Mouse (Mus musculus) CH12.LX (cell line): ENCODE data around the gene Plekhh3. TPM values are rescaled to one million over a fixed set of nuclear protein-coding genes. Genes with fewer than 3 reads are reported as not detected.

Source experiments
- DNase-seq: peaks from one replicate; pipeline ENCODE4 v3.0.0-alpha.2; 2013; ENCODE audit errors: extremely low read depth
- H3K27ac ChIP-seq: 2 replicates; pipeline ENCODE4 v1.5.1; 2012; ENCODE audit warnings: low read depth, mild to moderate bottlenecking, control low read depth, moderate library complexity; ENCODE audit not compliant: insufficient read depth
- H3K27me3 ChIP-seq: replicated peaks from 2 replicates; pipeline ENCODE3; 2012; ENCODE audit warnings: inconsistent platforms
- H3K36me3 ChIP-seq, 2 experiments: replicated peaks in 1 of 2; 2 replicates each; pipeline versions ENCODE3 to v1.6.1; 2012; ENCODE audit warnings: inconsistent platforms in 1 of 2, low read length in 1 of 2, mild to moderate bottlenecking in 1 of 2, mixed read lengths in 1 of 2, moderate library complexity in 1 of 2; ENCODE audit not compliant: control insufficient read depth in 1 of 2, insufficient read depth in 1 of 2
- H3K4me1 ChIP-seq, 2 experiments: 2 replicates each; pipeline ENCODE4 v1.6.1; 2012; ENCODE audit warnings: inconsistent platforms in 1 of 2, moderate library complexity in 1 of 2; ENCODE audit not compliant: insufficient read depth in 2 of 2, control insufficient read depth in 1 of 2
- H3K4me2 ChIP-seq: 2 replicates; pipeline ENCODE4 v1.6.1; 2012; ENCODE audit warnings: low read depth, mild to moderate bottlenecking, control low read depth; ENCODE audit not compliant: poor library complexity, insufficient read depth, severe bottlenecking
- H3K4me3 ChIP-seq, 3 experiments: fragments of 150-350 bp in 1 of 3; sonication (generic) in 1 of 3; replicated peaks in 1 of 3; 2 replicates each; pipeline versions ENCODE3 to v1.5.1; 2011 to 2012; ENCODE audit warnings: low read depth in 2 of 3, low read length in 2 of 3, mild to moderate bottlenecking in 2 of 3, moderate library complexity in 2 of 3, control low read depth in 1 of 3, improper control_type of control experiment in 1 of 3, inconsistent platforms in 1 of 3, mixed read lengths in 1 of 3; ENCODE audit not compliant: poor library complexity in 1 of 3
- H3K79me2 ChIP-seq: replicated peaks from 2 replicates; pipeline ENCODE4 v1.6.1; 2012; ENCODE audit warnings: mild to moderate bottlenecking, moderate library complexity; ENCODE audit not compliant: control insufficient read depth, poor library complexity, insufficient read depth, severe bottlenecking; ENCODE audit errors: extremely low read depth
- H3K9ac ChIP-seq: 2 replicates; pipeline ENCODE4 v1.6.1; 2012; ENCODE audit warnings: low read depth, mild to moderate bottlenecking, control low read depth, moderate library complexity; ENCODE audit not compliant: insufficient read depth
- H3K9me3 ChIP-seq: replicated peaks from 2 replicates; pipeline ENCODE3; 2012; ENCODE audit warnings: low read length, inconsistent platforms, mixed read lengths
- BHLHE40 ChIP-seq: IDR thresholded peaks from 2 replicates; pipeline ENCODE4 v1.6.1; 2011; ENCODE audit warnings: mild to moderate bottlenecking, low read depth, low read length, improper control_type of control experiment
- CHD1 ChIP-seq: IDR thresholded peaks from 2 replicates; pipeline ENCODE4 v1.6.1; 2012; ENCODE audit warnings: low read depth, low read length, improper control_type of control experiment, inconsistent platforms
- CHD2 ChIP-seq: IDR thresholded peaks from 2 replicates; pipeline ENCODE4 v1.6.1; 2011; ENCODE audit warnings: low read length, improper control_type of control experiment
- CTCF ChIP-seq, 2 experiments: IDR thresholded peaks in 1 of 2; conservative IDR thresholded peaks in 1 of 2; 2 replicates each; pipeline ENCODE4 v1.5.1; 2011 to 2012; ENCODE audit warnings: low read depth in 2 of 2, low read length in 2 of 2, improper control_type of control experiment in 1 of 2, inconsistent platforms in 1 of 2, mild to moderate bottlenecking in 1 of 2, moderate library complexity in 1 of 2
- E2F4 ChIP-seq: IDR thresholded peaks from 2 replicates; pipeline ENCODE4 v1.6.1; 2011; ENCODE audit warnings: low read depth, low read length, improper control_type of control experiment; ENCODE audit not compliant: insufficient replicate concordance
- EP300 ChIP-seq: IDR thresholded peaks from 2 replicates; pipeline ENCODE4 v1.6.1; 2011; ENCODE audit warnings: low read length, improper control_type of control experiment
- ETS1 ChIP-seq: conservative IDR thresholded peaks from 2 replicates; pipeline ENCODE4 v1.6.1; 2012; ENCODE audit warnings: low read depth, mild to moderate bottlenecking, inconsistent platforms, low read length, improper control_type of control experiment, moderate library complexity
- IRF4 ChIP-seq: IDR thresholded peaks from 2 replicates; pipeline ENCODE4 v1.6.1; 2014; ENCODE audit warnings: low read depth, mild to moderate bottlenecking, inconsistent platforms, low read length, improper control_type of control experiment
- JUN ChIP-seq: IDR thresholded peaks from 2 replicates; pipeline ENCODE4 v1.6.1; 2011; ENCODE audit warnings: low read depth, mild to moderate bottlenecking, low read length, improper control_type of control experiment, moderate library complexity; ENCODE audit not compliant: insufficient read depth
- JUND ChIP-seq: conservative IDR thresholded peaks from 2 replicates; pipeline ENCODE4 v1.6.1; 2011; ENCODE audit warnings: low read depth, low read length, improper control_type of control experiment
- KAT2A ChIP-seq: IDR thresholded peaks from 2 replicates; pipeline ENCODE4 v1.6.1; 2012; ENCODE audit warnings: low read length, improper control_type of control experiment, inconsistent platforms; ENCODE audit not compliant: insufficient replicate concordance
- MAFK ChIP-seq: IDR thresholded peaks from 2 replicates; pipeline ENCODE4 v1.6.1; 2011; ENCODE audit warnings: low read length, improper control_type of control experiment; ENCODE audit not compliant: insufficient replicate concordance
- MAX ChIP-seq: IDR thresholded peaks from 2 replicates; pipeline ENCODE4 v1.6.1; 2011; ENCODE audit warnings: low read length, improper control_type of control experiment
- MAZ ChIP-seq: IDR thresholded peaks from 2 replicates; pipeline ENCODE4 v1.6.1; 2012; ENCODE audit warnings: low read depth, mild to moderate bottlenecking, inconsistent platforms, low read length, improper control_type of control experiment, moderate library complexity
- MEF2A ChIP-seq: IDR thresholded peaks from 2 replicates; pipeline ENCODE4 v1.6.1; 2014; ENCODE audit warnings: low read depth, mild to moderate bottlenecking, inconsistent platforms, low read length, improper control_type of control experiment, borderline replicate concordance
- MXI1 ChIP-seq: IDR thresholded peaks from 2 replicates; pipeline ENCODE4 v1.6.1; 2011; ENCODE audit warnings: mild to moderate bottlenecking, low read depth, low read length, improper control_type of control experiment
- MYC ChIP-seq: IDR thresholded peaks from 2 replicates; pipeline ENCODE4 v1.6.1; 2011; ENCODE audit warnings: low read depth, mild to moderate bottlenecking, improper control_type of control experiment, low read length
- NELFE ChIP-seq: IDR thresholded peaks from 2 replicates; pipeline ENCODE4 v1.6.1; 2011; ENCODE audit warnings: low read depth, low read length, improper control_type of control experiment
- NRF1 ChIP-seq: IDR thresholded peaks from 2 replicates; pipeline ENCODE4 v1.6.1; 2014; ENCODE audit warnings: low read depth, mild to moderate bottlenecking, inconsistent platforms, low read length, improper control_type of control experiment, moderate library complexity
- POLR2A ChIP-seq: IDR thresholded peaks from 2 replicates; pipeline ENCODE4 v1.6.1; 2011; ENCODE audit warnings: low read depth, mild to moderate bottlenecking, improper control_type of control experiment, low read length
- RAD21 ChIP-seq: IDR thresholded peaks from 2 replicates; pipeline ENCODE4 v1.6.1; 2011; ENCODE audit warnings: low read depth, mild to moderate bottlenecking, low read length, improper control_type of control experiment, moderate library complexity
- SIN3A ChIP-seq: IDR thresholded peaks from 2 replicates; pipeline ENCODE4 v1.6.1; 2012; ENCODE audit warnings: low read length, improper control_type of control experiment, inconsistent platforms
- SMC3 ChIP-seq: IDR thresholded peaks from 2 replicates; pipeline ENCODE4 v1.6.1; 2011; ENCODE audit warnings: low read depth, low read length, improper control_type of control experiment
- TBP ChIP-seq: conservative IDR thresholded peaks from 2 replicates; pipeline ENCODE4 v1.6.1; 2011; ENCODE audit warnings: low read depth, low read length, improper control_type of control experiment
- TCF12 ChIP-seq: IDR thresholded peaks from 2 replicates; pipeline ENCODE4 v1.6.1; 2014; ENCODE audit warnings: low read depth, mild to moderate bottlenecking, inconsistent platforms, low read length, improper control_type of control experiment
- UBTF ChIP-seq: IDR thresholded peaks from 2 replicates; pipeline ENCODE4 v1.6.1; 2012; ENCODE audit warnings: low read depth, mild to moderate bottlenecking, inconsistent platforms, low read length, improper control_type of control experiment, moderate library complexity
- USF1 ChIP-seq: IDR thresholded peaks from 2 replicates; pipeline ENCODE4 v1.6.1; 2014; ENCODE audit warnings: low read depth, mild to moderate bottlenecking, inconsistent platforms, low read length, improper control_type of control experiment
- ZC3H11A ChIP-seq: IDR thresholded peaks from 2 replicates; pipeline ENCODE4 v1.6.1; 2012; ENCODE audit warnings: low read depth, mild to moderate bottlenecking, inconsistent platforms, low read length, improper control_type of control experiment
- ZKSCAN1 ChIP-seq: IDR thresholded peaks from 2 replicates; pipeline ENCODE4 v1.6.1; 2012; ENCODE audit warnings: low read depth, inconsistent platforms, low read length, improper control_type of control experiment, borderline replicate concordance
- ZMIZ1 ChIP-seq: IDR thresholded peaks from 2 replicates; pipeline ENCODE4 v1.6.1; 2012; ENCODE audit warnings: low read depth, mild to moderate bottlenecking, inconsistent platforms, low read length, improper control_type of control experiment
- ZNF384 ChIP-seq: IDR thresholded peaks from 2 replicates; pipeline ENCODE4 v1.6.1; 2012; ENCODE audit warnings: low read depth, low read length, improper control_type of control experiment, inconsistent platforms
- dilution Hi-C: fragments of 300-500 bp; cut with MboI; formaldehyde crosslinking; loops from 2 replicates; pipeline ENCODE4 v1.14.3; 2020; ENCODE audit warnings: low sequenced_read_pairs; ENCODE audit not compliant: extremely low pct_unique_long_range_greater_than_20kb, extremely low pct_ligation_motif_present
- in situ Hi-C: fragments of 300-500 bp; cut with MboI; formaldehyde crosslinking; loops from 3 replicates; pipeline ENCODE4 v1.14.3; 2019; ENCODE audit warnings: low sequenced_read_pairs, low pct_ligation_motif_present, low pct_unique_long_range_greater_than_20kb, mixed read lengths
- polyA plus RNA-seq: library from polyadenylated mRNA; unstranded; fragments of >175 nt; gene quantifications from 2 replicates; pipeline ENCODE4 v1.2.1, GENCODE M21; 2012; ENCODE audit warnings: low read depth; ENCODE audit not compliant: insufficient read length
- total RNA-seq, 2 experiments: library from RNA; depleted of rRNA; stranded (reverse); fragments of 300-350 nt in 1 of 2; fragments of >200 nt in 1 of 2; gene quantifications; 2 replicates each; pipeline ENCODE4 v1.2.3; 2012 to 2014

The Plekhh3 gene
- total and polyA plus RNA-seq, 3 experiments: 2.9 to 20.3 (median 5.0) TPM

GRCm38 (mm10) chr11:101176933-101177773 is 6.0 kb upstream of the Plekhh3 start (continued):
- peak; percentile 78 for TF ChIP-seq MAZ
- TF ChIP-seq NELFE: no peak
- TF ChIP-seq E2F4: no peak
- no peak for TF ChIP-seq ETS1
- no peak for TF ChIP-seq MAFK
- TF ChIP-seq, all 38 proteins: peak for 14

GRCm38 (mm10) chr11:101176117-101176691 is 5.1 kb upstream of the Plekhh3 start:
- Histone ChIP-seq H3K4me2 (peak overlapping the region; percentile 91), H3K9ac (peak overlapping the region; percentile 54), H3K79me2 (peaks cover 12% of the 10 kb centered on the region), H3K36me3 (peaks cover 8 to 34% of the 10 kb centered on the region in 2 experiments), H3K4me3 (peak overlapping the region; percentile 61 to 79 (median 68)), H3K27ac (peak overlapping the region; percentile 68), H3K9me3 (no peaks in the 10 kb centered on the region), H3K27me3 (no peaks in the 10 kb centered on the region), H3K4me1 (peaks cover 9 to 70% of the 10 kb centered on the region in 2 experiments)
- DNase-seq: peak; percentile 54
- in situ Hi-C loops: no loop called here
- dilution Hi-C loops: no loop called here
- no peak for TF ChIP-seq USF1
- TF ChIP-seq MAFK: no peak
- TF ChIP-seq MAX: 0 out of 2 replicates have a peak, but pooled peaks have one; percentile 29
- 0 out of 2 replicates have a peak, but pooled peaks have one; percentile 13 for TF ChIP-seq TCF12
- TF ChIP-seq POLR2A: peak; percentile 64
- no peak for TF ChIP-seq ZC3H11A
- TF ChIP-seq NRF1: no peak
- no peak for TF ChIP-seq CHD1
- peak; percentile 88 for TF ChIP-seq MYC
- TF ChIP-seq EP300: no peak
- 0 out of 2 replicates have a peak, but pooled peaks have one; percentile 8 for TF ChIP-seq MEF2A
- TF ChIP-seq MAZ: peak; percentile 52; the same call in 1 of the 2 replicates
- peak; percentile 49; the same call in 1 of the 2 replicates for TF ChIP-seq NELFE
- TF ChIP-seq SIN3A: peak; percentile 87
- no peak for TF ChIP-seq ZMIZ1
- peak; percentile 47; the same call in 1 of the 2 replicates for TF ChIP-seq BHLHE40
- no peak; the same call in 1 of the 2 replicates for TF ChIP-seq IRF4
- TF ChIP-seq SMC3: peak; percentile 36
- TF ChIP-seq JUND: no peak
- TF ChIP-seq JUN: no peak
- peak; percentile 61 for TF ChIP-seq RAD21
- TF ChIP-seq CTCF (conservative IDR thresholded peaks at IDR 0.05 in 1 of 2, IDR thresholded peaks at IDR 0.05 in 1 of 2; ENCODE audit: low read depth in 2 of 2, low read length in 2 of 2): peak in 1 of 2 experiments; percentile 66; a peak in 2 of 4 replicates
- TF ChIP-seq ZKSCAN1: no peak
- TF ChIP-seq KAT2A: no peak
- no peak for TF ChIP-seq ZNF384
- no peak; the same call in 1 of the 2 replicates for TF ChIP-seq TBP
- TF ChIP-seq MXI1: peak; percentile 76; the same call in 1 of the 2 replicates
- no peak for TF ChIP-seq CHD2
- TF ChIP-seq UBTF: peak; percentile 62; the same call in 1 of the 2 replicates
